Mouse (Mus musculus) erythroblast, embryonic 14.5 days (primary cell): Measurements from ENCODE around the gene Wdr49.

ENCODE experiments used
- GATA1 ChIP-seq: IDR thresholded peaks from 2 replicates; pipeline ENCODE4 v1.6.1; 2012; ENCODE audit warnings: low read length, inconsistent platforms, mixed read lengths
- TAL1 ChIP-seq: IDR thresholded peaks from 3 replicates; pipeline ENCODE4 v1.6.1; 2012; ENCODE audit warnings: low read length, inconsistent platforms, mixed read lengths

GRCm38 (mm10) chr3:75522527-75522926 is 40.6 kb upstream of the Wdr49 start:
- TF ChIP-seq TAL1 = no peak
- no peak for TF ChIP-seq GATA1
